Mouse (Mus musculus) spleen, adult 2 months (tissue): Measurements from ENCODE around the gene Nyap1.

Source experiments
- CTCF ChIP-seq: fragments of 200-500 bp; IDR thresholded peaks from 2 replicates; pipeline ENCODE4 v1.5.1; 2011; ENCODE audit warnings: mild to moderate bottlenecking, inconsistent platforms; ENCODE audit not compliant: insufficient read depth, insufficient read length, insufficient replicate concordance; ENCODE audit errors: extremely low read depth
- POLR2A ChIP-seq: fragments of 200-500 bp; IDR thresholded peaks from 2 replicates; pipeline ENCODE4 v1.6.1; 2011; ENCODE audit warnings: low read depth, low read length, inconsistent platforms

- TF ChIP-seq CTCF, result no peak
- no peak for TF ChIP-seq POLR2A
These were observed 11.9 kb upstream of the Nyap1 start for GRCm38 (mm10) chr5:137753111-137753832.
